Mouse (Mus musculus) cerebellum, adult 2 months (tissue): Measurements from ENCODE around the gene Pycard.
"Not testable (repeated sequence)": the region's sequence is repeated elsewhere in the genome, so short reads cannot be mapped to it uniquely, and the experiment has no call there.

Source experiments
- CTCF ChIP-seq: fragments of 200-500 bp; IDR thresholded peaks from 2 replicates; pipeline ENCODE4 v1.5.1; 2011; ENCODE audit warnings: low read depth, mild to moderate bottlenecking, control low read depth, low read length, moderate library complexity, borderline replicate concordance; ENCODE audit not compliant: insufficient read depth
- POLR2A ChIP-seq: fragments of 200-500 bp; IDR thresholded peaks from 2 replicates; pipeline ENCODE4 v1.6.1; 2011; ENCODE audit warnings: low read length, control low read depth, borderline replicate concordance; ENCODE audit not compliant: insufficient read depth

DNA sequence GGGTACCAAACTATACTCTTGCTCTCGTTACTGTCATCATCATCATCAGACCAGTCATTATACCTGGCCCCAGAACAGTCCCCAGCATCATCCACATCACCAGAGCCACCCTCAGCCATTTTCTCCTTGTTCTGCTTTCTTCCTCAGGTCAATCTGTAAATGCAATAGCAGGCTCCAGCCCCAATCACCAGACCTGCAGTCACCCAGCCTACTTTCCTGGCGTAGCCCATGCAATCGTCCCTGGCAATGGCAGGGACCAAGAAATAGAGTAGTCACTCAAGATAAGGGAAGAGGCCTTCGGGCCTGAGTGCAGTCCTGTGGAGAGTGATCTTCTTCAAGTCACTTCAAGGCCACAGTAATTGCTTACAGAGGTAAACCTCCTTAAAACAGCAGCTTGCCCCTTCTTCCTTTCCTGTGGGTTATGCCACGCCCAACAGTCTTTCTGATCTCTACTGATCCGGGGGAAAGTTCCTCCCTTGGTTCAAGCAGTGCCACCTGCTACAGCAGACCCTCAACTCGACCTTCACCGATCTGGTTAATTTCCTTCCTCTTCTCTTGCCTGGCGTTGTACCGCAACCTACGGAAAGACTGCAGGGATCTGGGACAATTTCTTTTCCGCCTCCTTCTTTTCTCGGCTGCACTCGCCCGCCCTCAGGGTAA is 48.6 kb upstream of the Pycard start:
- TF ChIP-seq POLR2A, CTCF: not testable (repeated sequence)
